Mouse (Mus musculus): ENCODE measurements around the gene Mup21.
A peak's percentile ranks its signal among the peaks of the same experiment; 100 is the strongest.
"Not testable (repeated sequence)": the region's sequence is repeated elsewhere in the genome, so short reads cannot be mapped to it uniquely, and the experiment has no call there.

Gene Mup21

DNA sequence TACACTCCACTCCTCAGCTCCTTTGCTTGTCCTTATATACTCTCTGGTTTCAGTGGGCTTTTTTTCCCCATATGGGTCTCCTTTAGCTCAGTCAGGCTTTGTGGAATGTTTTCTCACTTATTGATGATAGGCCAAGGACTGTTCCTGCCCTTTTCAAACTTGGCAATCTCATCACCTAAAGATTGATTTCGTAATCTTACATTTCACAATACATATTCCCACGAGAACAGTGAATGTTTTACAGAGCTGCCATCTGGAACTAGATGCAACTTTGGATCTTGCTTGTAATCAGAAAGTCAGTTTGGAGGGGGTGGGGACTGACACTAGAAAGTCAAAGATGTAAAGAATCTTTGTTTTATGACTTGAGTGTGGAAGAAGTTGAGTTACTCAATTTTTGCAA, at the start of gene Mup21:
TSS of gene Mup21 (minus strand) at position 53 of the 400 bp plus-strand sequence.
- DNase-seq: no peak

DNA sequence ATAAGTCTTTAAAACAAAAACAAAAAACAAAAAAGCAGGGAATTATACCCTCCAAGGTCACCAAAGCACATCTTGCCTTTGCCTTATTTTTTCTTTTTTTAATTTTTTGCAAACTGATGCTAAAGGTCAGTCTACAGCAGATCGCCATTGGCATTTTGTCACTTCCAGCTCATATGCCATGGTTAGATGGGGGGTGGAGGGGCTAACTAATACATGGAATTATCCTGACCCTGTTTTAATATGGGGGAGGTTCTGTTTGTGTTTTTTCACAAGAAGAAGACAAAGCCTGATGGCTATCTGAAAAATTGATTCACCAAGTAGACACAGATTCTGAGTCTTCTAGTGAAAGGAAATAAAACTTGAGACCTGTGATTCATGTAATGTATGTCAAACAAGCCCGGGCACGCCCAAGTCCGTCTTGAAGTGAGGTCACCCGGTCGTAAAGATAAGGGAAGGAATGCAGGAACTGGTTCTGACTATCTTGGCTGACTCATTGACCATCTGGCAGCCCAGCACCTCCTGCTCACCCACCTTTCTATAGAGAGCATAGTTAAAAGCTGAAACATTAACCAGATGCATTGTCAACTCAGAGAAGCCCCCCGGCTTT, 49.4 kb upstream of the Mup21 start:
- peak; percentile 10 for DNase-seq

DNA sequence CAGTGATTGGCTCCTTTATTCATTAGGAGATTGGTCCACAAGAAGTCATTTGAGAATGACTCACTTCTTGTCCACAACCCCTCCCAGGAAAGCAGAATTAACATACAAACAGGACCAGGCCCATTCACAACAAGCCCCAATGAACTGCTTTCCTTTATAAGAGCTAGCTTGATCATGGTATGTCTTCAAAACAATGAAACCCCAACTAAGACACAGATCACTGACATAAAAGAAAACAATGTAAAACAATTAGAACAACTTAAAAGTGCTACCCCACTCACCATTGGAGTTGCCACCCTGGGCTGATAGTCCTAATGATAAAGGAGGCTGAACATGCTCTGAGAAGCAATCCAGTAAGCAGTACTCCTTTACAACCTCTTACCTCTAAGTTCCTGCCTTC, 38.1 kb upstream of the Mup21 start:
- DNase-seq: no peak

DNA sequence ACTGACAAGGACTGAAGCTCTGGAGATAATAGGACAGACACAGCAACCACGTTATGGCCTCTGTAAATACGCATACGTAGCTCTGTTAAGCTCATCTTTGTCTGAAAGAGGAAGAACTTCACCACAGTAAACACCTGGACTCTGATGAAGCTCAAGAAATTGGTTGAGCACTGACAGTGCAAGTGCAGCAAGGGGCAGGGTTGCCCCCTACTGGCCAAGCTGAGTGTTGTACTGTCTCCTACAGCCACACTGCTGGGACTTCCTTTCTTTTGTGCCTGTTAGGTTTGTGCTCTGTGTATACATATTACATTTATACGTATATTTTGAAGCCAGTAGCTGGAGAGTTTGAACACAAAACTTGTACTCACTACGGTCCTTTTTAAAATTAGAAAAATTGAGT, 26.6 kb upstream of the Mup21 start:
- peak; percentile 17 for DNase-seq

DNA sequence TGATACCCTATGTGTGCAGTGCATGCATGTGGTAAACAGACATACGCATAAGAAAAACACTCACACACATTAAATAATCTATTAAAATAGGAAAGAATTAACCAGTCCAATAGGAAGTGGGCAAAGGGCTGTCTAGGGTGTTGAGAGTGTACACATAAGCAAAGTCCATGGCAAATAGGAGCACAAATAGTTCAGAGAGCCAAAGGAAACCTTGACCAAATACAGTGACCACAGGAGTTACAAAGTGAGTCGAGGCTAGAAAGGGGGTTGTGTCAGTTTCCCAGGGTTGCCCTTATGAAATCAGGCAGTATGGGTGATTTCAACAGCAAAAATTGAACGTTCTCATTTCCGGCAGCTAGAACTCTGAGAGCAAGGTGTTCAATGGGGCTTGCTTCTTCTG, 23.8 kb upstream of the Mup21 start:
- DNase-seq: no peak

DNA sequence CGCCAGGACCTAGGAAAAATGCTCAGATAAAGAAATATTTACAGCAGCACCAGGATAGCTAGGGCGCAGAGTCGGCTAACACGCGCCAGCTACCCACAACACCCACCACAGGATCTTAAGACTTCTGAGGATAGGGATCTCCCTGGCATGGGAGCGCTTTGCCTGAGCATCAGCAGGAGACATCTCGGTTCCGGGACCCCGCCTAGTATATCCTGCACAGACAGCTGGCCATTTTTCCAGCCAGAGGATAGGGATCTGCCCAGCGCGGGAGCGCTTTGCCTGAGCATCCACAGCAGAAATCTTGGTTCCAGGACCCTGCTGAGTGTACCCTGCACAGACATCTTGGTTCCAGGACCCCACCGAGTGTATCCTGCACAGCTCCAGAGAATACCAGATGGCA, 17.0 kb upstream of the Mup21 start:
- DNase-seq: not testable (repeated sequence)

DNA sequence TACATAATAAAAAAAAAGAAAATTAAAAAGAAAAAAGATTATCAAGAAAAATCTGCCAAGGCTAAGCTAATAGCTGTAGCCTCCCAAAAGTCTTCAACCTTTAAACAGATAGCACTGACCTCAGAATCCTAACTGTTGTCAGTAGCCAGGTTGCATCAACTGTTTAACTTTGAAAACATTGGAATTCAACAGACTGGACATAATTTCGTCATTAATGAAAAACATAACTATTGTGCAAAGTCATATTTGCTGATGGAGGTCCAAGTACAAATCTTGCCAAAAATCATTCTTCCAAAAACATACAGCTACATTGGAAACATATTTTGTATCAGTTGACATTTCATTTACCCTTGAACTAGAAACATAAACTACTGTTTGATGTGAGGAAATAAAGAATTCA, 7.7 kb upstream of the Mup21 start:
- no peak for DNase-seq

DNA sequence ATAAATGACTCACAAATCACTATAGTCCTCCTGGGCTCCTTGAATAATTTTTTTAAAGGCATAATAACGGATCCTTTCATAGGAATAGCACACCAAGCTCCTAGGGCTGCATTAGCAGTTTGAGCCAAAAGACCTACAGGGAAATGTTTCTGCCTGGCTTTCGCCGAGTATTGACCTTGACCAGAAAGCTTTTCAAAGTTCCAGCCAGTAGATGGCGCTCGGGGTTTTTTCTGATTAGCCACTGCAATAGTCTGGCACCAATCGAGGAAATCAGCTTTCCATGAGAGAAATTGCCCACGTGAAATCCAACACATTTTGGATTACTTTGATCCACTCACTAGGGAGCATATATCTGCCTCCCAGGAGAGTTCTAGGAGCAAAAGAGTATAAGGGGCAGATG, 17.0 kb downstream of the Mup21 start:
- DNase-seq: no peak

DNA sequence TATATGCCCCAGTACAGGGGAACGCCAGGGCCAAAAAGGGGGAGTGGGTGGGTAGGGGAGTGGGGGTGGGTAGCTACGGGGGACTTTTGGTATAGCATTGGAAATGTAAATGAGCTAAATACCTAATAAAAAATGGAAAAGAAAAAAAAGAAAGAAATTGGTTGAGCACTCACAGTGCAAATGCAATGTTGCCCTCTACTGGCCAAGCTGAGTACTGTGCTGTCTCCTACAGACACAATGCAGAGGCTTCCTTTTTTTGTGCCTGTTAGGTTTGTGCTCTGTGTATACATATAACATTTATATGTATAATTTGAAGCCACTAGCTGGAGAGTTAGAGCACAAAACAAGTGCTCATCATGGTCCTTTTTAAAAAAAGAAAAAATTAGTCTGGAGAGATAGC, 47.3 kb downstream of the Mup21 start:
- peak; percentile 13 for DNase-seq
